Mouse (Mus musculus) limb, embryonic 14.5 days (tissue): ENCODE results near the gene Arpc1b. TPM values are rescaled to one million over a fixed set of nuclear protein-coding genes. Genes with fewer than 3 reads are reported as not detected.

ENCODE experiments used
- ATAC-seq: fragments of 200-750 bp; cut with Nextera tagmentation; 2 replicates; pipeline ENCODE4 v1.8.0; 2017; ENCODE audit warnings: low read depth, moderate number of reproducible peaks, moderate TSS enrichment; ENCODE audit not compliant: low FRiP score
- DNase-seq: peaks from one replicate; pipeline ENCODE4 v3.0.0-alpha.2; 2015; ENCODE audit warnings: low spot score
- H3K27ac ChIP-seq: fragments of 300-500 bp; sonication (generic); replicated peaks from 2 replicates; pipeline ENCODE4 v1.5.1; 2014; ENCODE audit warnings: low read depth, mild to moderate bottlenecking, low read length, moderate library complexity, mixed read lengths
- H3K27me3 ChIP-seq: fragments of 300-500 bp; sonication (generic); 2 replicates; pipeline ENCODE4 v1.6.1; 2014; ENCODE audit warnings: low read length, mixed read lengths; ENCODE audit not compliant: control insufficient read depth, insufficient read depth
- H3K36me3 ChIP-seq: fragments of 300-500 bp; sonication (generic); 2 replicates; pipeline ENCODE4 v1.6.1; 2014; ENCODE audit warnings: mild to moderate bottlenecking, low read length, moderate library complexity, mixed read lengths; ENCODE audit not compliant: control insufficient read depth, insufficient read depth
- H3K4me1 ChIP-seq: fragments of 300-500 bp; sonication (generic); 2 replicates; pipeline ENCODE4 v1.6.1; 2014; ENCODE audit warnings: antibody characterized with exemption, low read length, mixed read lengths; ENCODE audit not compliant: control insufficient read depth, insufficient read depth
- H3K4me2 ChIP-seq: fragments of 300-500 bp; sonication (generic); replicated peaks from 2 replicates; pipeline ENCODE4 v1.6.1; 2014; ENCODE audit warnings: low read depth, mild to moderate bottlenecking, low read length, moderate library complexity; ENCODE audit not compliant: severe bottlenecking
- H3K4me3 ChIP-seq: fragments of 300-500 bp; sonication (generic); replicated peaks from 2 replicates; pipeline ENCODE4 v1.5.1; 2014; ENCODE audit warnings: low read length
- H3K9ac ChIP-seq: fragments of 300-500 bp; sonication (generic); 2 replicates; pipeline ENCODE4 v1.6.1; 2014; ENCODE audit warnings: mild to moderate bottlenecking, low read depth, low read length, moderate library complexity; ENCODE audit not compliant: severe bottlenecking
- H3K9me3 ChIP-seq: fragments of 300-500 bp; sonication (generic); 2 replicates; pipeline ENCODE4 v1.6.1; 2016; ENCODE audit warnings: low read length; ENCODE audit not compliant: control insufficient read depth
- POLR2A ChIP-seq: fragments of 200-500 bp; IDR thresholded peaks from 2 replicates; pipeline ENCODE4 v1.8.0; 2012; ENCODE audit warnings: inconsistent platforms, mild to moderate bottlenecking, moderate library complexity, borderline replicate concordance; ENCODE audit not compliant: insufficient read depth, insufficient read length; ENCODE audit errors: extremely low read depth
- WGBS: fragments of 180-500 bp; shearing (Covaris S2); extraction: QIAGEN DNeasy Blood & Tissue Kit; methylation state at CpG from one replicate; pipeline ENCODE4 v1.1.7; 2014; 5-methylcytosine and 5-hydroxymethylcytosine counted together
- polyA plus RNA-seq, 2 experiments: library from polyadenylated mRNA; depleted of rRNA in 1 of 2; stranded (reverse) in 1 of 2; unstranded in 1 of 2; fragments of >200 nt; fragmentation: Nextera tagmentation in 1 of 2; extraction: Ambion mirVana in 1 of 2; gene quantifications; 2 replicates each; pipeline versions ENCODE4 v1.2.1 to v1.2.3; 2012 to 2014

Arpc1b gene
- polyA plus RNA-seq, 2 experiments: 214 to 340 TPM

DNA sequence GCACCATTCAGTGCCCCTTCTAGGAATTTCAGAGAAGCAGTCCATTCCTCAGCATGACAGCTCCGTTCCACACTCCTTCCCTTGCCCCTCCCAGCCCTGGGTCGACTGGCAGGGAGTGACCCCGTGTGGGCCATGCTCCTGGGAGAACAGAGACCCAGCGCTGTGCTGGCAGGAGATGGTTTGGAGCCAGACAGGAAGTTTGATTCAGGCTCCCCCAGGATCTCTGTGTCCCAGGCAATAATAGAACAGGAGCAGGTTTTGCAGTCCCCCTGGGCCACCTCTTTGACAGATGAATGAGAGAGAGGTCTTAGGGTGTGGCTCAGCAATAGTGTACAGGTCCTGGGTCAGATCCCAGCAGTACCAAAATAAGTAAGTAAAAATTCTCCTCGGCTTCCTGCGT, 4.0 kb downstream of the Arpc1b start:
- H3K36me3 ChIP-seq: peaks cover 15% of the 10 kb centered on the region; the same call in 1 of the 2 replicates
- 55% methylated on average over 6 of the region's 6 CpGs for WGBS
- H3K27me3 ChIP-seq: no peaks in the 10 kb centered on the region
- H3K27ac ChIP-seq: no peak overlapping the region
- H3K4me2 ChIP-seq: no peak overlapping the region
- peaks cover 21% of the 10 kb centered on the region for H3K4me1 ChIP-seq
- H3K9me3 ChIP-seq: 0 out of 2 replicates have a peak, but pooled peaks cover 5% of the 10 kb centered on the region
- no peak for TF ChIP-seq POLR2A
- DNase-seq (no peak), ATAC-seq (no peak)
- H3K9ac ChIP-seq: no peak overlapping the region
- H3K4me3 ChIP-seq: no peak overlapping the region

DNA sequence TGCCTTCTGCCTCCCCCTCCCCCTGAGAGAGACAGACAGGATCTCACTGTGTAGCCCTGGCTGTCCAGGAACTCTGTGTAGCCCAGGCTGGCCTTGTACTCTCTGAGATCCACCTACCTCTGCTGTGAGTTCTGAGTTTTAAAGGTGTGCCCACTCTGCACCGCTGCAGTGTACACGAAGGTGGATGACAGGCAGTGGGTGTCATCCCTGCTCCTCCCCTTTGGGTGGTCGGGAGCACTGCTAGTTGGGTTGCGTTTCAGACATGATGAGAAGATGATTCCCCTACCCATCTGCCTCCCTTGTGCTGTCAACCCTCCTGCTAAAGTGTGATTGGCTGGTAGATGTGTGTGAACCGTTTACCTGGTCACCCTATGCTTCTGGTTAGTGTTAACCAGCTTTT, 4.4 kb downstream of the Arpc1b start:
- no peak for TF ChIP-seq POLR2A
- peaks cover 20% of the 10 kb centered on the region; the same call in 1 of the 2 replicates for H3K36me3 ChIP-seq
- DNase-seq: no peak
- no peak overlapping the region for H3K4me3 ChIP-seq
- no peaks in the 10 kb centered on the region for H3K27me3 ChIP-seq
- no peak for ATAC-seq
- WGBS: 88% methylated on average over 5 of the region's 5 CpGs
- H3K9ac ChIP-seq: no peak overlapping the region
- H3K9me3 ChIP-seq: 0 out of 2 replicates have a peak, but pooled peaks cover 5% of the 10 kb centered on the region
- peaks cover 21% of the 10 kb centered on the region for H3K4me1 ChIP-seq
- no peak overlapping the region for H3K27ac ChIP-seq
- H3K4me2 ChIP-seq: no peak overlapping the region

DNA sequence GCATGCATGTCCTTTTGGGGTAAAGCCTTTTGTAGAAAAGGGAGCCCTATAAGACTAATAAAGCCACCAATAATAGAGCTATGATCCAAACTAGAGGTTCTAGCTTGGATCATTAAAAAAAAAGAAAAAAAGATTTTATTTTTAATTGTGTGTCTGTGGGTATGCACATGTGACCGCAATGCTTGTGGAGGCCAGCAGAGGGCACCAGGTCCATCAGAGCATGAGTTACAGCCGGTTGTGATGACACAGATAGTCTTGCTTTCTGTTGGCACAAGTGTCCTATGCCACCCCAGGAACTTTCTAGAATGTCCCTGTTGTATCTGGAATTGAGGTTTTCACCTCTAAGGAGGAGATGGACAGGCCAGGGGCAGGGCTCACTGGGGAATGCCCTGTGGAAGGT, 5.4 kb downstream of the Arpc1b start:
- Histone ChIP-seq H3K27ac (no peak overlapping the region), H3K4me3 (no peak overlapping the region), H3K4me2 (no peak overlapping the region), H3K27me3 (no peaks in the 10 kb centered on the region), H3K36me3 (peaks cover 28% of the 10 kb centered on the region), H3K9me3 (0 out of 2 replicates have a peak, but pooled peaks cover 5% of the 10 kb centered on the region), H3K4me1 (peaks cover 21% of the 10 kb centered on the region), H3K9ac (no peak overlapping the region)
- ATAC-seq (no peak), DNase-seq (no peak)
- no peak for TF ChIP-seq POLR2A
- 88% methylated on average over 2 of the region's 2 CpGs for WGBS

DNA sequence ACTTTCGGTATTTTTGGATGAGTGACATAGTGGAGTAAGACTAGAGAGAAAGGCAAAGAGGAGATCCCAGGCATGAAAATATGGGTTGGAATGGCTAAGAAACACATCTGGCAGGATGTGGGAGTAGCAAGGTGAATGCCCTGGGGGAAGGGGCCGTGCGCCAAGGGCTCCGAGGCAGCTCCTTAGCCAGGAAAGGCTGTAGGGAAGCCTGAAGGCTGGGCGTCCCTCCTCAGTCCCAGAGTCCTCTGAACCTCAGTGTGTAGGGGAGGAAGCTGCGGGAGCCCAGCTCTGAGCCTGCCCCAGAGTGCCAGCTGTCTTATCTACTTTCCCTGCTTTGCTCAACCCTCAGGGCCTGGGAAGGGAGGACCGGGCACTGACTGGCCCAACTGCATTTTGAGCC, 6.9 kb downstream of the Arpc1b start:
- Histone ChIP-seq H3K4me3 (no peak overlapping the region), H3K27me3 (no peaks in the 10 kb centered on the region), H3K9me3 (0 out of 2 replicates have a peak, but pooled peaks cover 5% of the 10 kb centered on the region), H3K36me3 (peaks cover 42% of the 10 kb centered on the region), H3K27ac (no peak overlapping the region), H3K9ac (no peak overlapping the region), H3K4me1 (peaks cover 17% of the 10 kb centered on the region), H3K4me2 (no peak overlapping the region)
- ATAC-seq: no peak
- TF ChIP-seq POLR2A: no peak
- 37% methylated on average over 7 of the region's 7 CpGs for WGBS
- DNase-seq: no peak

DNA sequence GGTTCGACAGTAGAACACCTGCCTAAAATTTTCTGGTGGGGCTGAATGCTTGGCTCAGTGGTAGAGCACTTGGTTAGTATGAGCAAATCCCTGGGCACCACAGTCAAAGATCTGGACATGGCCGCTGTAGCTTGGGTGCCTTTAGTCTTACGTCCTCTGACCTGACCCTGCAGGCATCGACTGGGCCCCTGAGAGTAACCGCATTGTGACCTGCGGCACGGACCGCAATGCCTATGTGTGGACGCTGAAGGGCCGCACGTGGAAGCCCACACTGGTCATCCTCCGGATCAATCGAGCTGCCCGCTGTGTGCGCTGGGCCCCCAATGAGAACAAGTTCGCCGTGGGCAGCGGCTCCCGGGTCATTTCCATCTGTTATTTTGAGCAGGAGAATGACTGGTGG, 9.4 kb downstream of the Arpc1b start:
- TF ChIP-seq POLR2A: no peak
- H3K27me3 ChIP-seq: no peaks in the 10 kb centered on the region
- no peak overlapping the region for H3K27ac ChIP-seq
- peaks cover 66% of the 10 kb centered on the region for H3K36me3 ChIP-seq
- DNase-seq (no peak), ATAC-seq (no peak)
- no peak overlapping the region for H3K9ac ChIP-seq
- 0 out of 2 replicates have a peak, but pooled peaks cover 4% of the 10 kb centered on the region for H3K4me1 ChIP-seq
- H3K4me2 ChIP-seq: no peak overlapping the region
- WGBS: 96% methylated on average over 19 of the region's 19 CpGs
- no peak overlapping the region for H3K4me3 ChIP-seq
- H3K9me3 ChIP-seq: 0 out of 2 replicates have a peak, but pooled peaks cover 5% of the 10 kb centered on the region

DNA sequence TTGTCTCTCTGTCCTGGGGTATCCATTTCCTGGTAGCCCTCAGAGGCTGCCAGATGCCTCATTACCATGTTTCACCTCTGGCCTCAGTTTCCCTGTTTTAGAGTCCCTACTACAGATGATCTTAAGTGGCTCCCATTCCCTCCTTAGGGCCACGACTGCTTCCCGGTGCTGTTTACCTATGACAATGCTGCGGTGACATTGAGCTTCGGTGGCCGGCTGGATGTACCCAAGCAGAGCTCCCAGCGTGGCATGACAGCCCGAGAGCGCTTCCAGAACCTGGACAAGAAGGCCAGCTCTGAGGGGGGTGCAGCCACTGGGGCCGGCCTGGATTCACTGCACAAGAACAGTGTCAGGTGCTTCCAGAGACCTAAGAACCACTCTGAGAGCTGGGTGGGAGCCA, 12.6 kb downstream of the Arpc1b start:
- H3K9me3 ChIP-seq: no peaks in the 10 kb centered on the region
- no peak overlapping the region for H3K27ac ChIP-seq
- H3K9ac ChIP-seq: no peak overlapping the region
- ATAC-seq (no peak), DNase-seq (no peak)
- no peak overlapping the region for H3K4me2 ChIP-seq
- H3K27me3 ChIP-seq: no peaks in the 10 kb centered on the region
- H3K36me3 ChIP-seq: peaks cover 92% of the 10 kb centered on the region
- TF ChIP-seq POLR2A: no peak
- H3K4me3 ChIP-seq: no peak overlapping the region
- WGBS: 96% methylated on average over 9 of the region's 9 CpGs
- H3K4me1 ChIP-seq: no peaks in the 10 kb centered on the region
